Mouse (Mus musculus) embryonic stem cell, embryonic (primary cell): ENCODE measurements around the gene Hbp1.

Experiments
- CTCF ChIA-PET, 4 experiments: fragments of 300-600 bp in 2 of 4; fragments of 350-600 bp in 2 of 4; sonication (Branson Sonifier 250); formaldehyde crosslinking; loops; one replicate each; lab custom pipeline; 2022; ENCODE audit warnings: inconsistent platforms in 2 of 4; lab: Charles Lee
- POLR2A ChIA-PET, 4 experiments: fragments of 300-600 bp in 2 of 4; fragments of 350-600 bp in 2 of 4; sonication (Branson Sonifier 250); formaldehyde crosslinking; loops; one replicate each; lab custom pipeline; 2022; ENCODE audit warnings: antibody characterized with exemption in 4 of 4, inconsistent platforms in 1 of 4; lab: Charles Lee

Hbp1 gene

DNA sequence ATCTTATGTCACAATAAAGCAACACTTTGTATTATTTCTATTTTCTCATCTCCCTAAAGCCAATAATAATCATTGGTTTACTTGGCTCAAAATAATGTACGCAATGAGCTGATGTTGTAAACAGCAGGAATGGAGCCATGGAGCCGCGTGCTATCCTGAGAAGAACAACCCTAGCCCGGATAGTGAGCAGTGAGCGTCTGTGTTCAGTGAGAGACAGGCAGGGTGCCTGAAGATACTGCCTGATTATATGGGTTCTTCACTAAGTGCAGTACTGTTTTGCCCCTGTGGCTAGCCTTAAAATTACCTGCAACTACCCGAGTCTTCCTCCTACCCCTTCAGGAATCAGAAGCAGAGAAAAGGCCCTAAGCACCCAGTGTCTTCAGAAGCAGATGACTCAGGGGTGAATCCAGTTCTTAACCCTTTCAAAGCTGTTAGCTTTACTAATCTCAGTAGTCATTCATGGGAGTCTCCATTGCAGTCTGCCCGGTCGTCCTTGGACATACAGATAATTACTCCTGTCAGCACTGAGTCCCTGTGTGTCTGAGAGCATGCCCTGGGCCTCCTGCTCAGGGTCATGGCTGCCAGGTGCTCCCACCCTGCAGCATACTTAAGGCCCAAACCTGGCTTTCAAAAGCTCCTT, 55.1 kb downstream of the Hbp1 start:
- ChIA-PET CTCF (no interaction called here), POLR2A (interaction anchor here in 2 of 4 experiments (0.7 to 4.0 kb wide), 4 partner anchors 19 to 59 kb away, joined by 3 to 17 read pairs (median 5); partner anchors contain the start of gene Hbp1 (in 1 of the 2))

DNA sequence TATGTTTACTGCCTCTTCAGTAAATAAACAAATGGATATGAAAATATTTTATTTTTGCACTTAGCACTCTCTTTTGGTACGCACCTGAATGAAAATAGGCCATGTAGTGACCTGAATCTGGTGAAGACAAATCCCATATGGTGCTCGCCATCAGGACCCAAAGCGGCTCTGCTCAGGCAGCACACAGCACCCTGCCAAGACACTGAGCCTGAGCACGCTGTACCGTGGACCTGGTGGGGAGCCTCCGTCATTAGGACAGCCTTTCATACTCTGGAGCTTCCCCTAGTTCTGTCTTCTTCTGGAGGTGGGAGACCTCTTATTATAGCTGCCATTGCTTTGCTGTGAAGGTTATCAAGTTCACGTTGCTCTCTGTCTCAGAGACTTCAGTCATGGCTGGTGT, 57.6 kb downstream of the Hbp1 start:
- ChIA-PET POLR2A (interaction anchor here in 1 of 4 experiments (1.4 to 2.0 kb wide), 3 partner anchors 12 to 58 kb away, joined by 4 to 5 read pairs (median 4); partner anchors contain the start of gene Hbp1), CTCF (interaction anchor here in 1 of 4 experiments (1.4 kb wide), 1 partner anchor 34 kb away, joined by 3 read pairs; no protein-coding TSS in a partner anchor)

DNA sequence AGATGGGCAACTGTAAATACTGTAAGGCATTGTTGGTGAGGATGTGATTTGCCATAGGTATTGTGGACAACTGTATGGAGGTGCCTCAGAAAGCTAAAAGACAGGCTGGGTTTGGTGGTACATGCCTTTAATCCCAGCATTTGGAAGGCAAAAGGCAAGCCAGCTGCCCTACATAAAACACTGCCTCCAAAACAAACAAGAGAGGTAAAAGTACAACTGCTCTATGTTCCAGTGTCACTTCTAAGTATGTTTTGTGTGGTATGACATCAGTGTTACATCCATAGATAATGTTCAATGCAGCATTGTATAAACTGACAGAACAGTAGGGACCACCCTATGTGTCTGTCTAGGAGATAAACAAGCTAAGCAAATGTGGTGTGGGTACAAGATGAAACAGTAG, 58.3 kb downstream of the Hbp1 start:
- CTCF ChIA-PET = interaction anchor here in 1 of 4 experiments (1.4 kb wide), 1 partner anchor 35 kb away, joined by 3 read pairs; no protein-coding TSS in a partner anchor
- POLR2A ChIA-PET = interaction anchor here in 3 of 4 experiments (0.6 to 1.9 kb wide), 5 partner anchors 55 to 373 kb away, joined by 3 to 6 read pairs (median 4); partner anchors contain the start of gene Hbp1 (in 1 of the 3)

DNA sequence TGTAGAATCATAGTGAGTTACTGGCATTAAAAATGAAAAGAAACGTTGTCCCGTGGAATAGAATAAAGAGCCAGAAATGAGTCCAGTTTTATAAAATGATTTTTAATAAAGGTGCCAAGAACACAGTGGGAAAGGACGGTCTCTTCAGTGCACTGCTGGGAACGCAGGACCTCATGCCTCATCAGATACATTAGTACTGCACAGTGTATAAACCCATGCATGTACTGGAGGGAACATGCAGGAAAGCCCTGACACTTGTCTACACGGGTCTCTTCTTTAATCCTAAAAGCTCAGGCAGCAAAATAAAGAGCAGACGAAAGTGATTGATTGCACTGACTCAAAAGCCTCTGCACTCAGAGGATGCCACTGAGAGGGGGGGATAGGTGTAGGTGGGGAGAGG, 59.6 kb downstream of the Hbp1 start:
- ChIA-PET POLR2A (interaction anchor here in 2 of 4 experiments (0.5 to 0.6 kb wide), 2 partner anchors 25 to 284 kb away, joined by 3 read pairs; no protein-coding TSS in a partner anchor), CTCF (no interaction called here)

DNA sequence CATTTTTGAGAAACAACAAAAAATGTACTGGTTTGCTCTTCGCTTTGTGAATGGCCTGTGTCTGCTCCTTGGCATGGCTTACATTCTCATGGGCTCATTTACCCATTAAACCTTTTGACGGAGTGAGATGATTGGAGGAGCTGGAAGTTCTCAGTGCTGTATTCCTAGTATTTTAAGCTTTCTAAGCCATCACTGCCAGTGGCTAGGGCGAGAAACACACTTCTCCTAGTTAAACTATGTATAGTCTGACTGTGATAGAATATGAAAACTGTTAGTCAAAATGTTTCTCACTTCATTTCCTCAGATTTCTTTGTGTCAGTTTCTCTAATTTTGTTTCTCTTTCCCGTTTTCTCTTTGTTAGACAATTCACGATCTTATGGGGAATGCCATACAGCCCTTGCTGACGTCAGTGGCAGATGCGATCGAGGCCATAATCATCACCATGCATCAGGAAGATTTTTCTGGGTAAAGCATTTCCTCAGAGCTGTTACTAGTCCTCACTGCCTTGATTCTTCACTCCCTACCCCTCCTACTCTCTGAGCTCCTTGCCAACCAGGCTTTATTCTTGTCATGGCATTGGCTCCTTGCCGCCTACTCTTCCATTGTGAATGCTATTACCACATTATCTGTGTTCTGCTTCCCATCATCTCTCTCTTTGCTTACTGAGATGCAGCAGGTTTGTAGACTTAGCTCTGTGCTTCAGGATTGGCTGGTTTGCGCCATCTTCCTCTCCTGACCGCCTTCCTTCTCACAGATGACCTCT, 64.3 kb downstream of the Hbp1 start:
- CTCF ChIA-PET = interaction anchor here in 1 of 4 experiments (0.6 kb wide), 1 partner anchor 927 kb away, joined by 5 read pairs; no protein-coding TSS in a partner anchor
- POLR2A ChIA-PET = interaction anchor here in 3 of 4 experiments (0.6 to 1.6 kb wide), 3 partner anchors 13 to 50 kb away, joined by 3 read pairs; no protein-coding TSS in a partner anchor

DNA sequence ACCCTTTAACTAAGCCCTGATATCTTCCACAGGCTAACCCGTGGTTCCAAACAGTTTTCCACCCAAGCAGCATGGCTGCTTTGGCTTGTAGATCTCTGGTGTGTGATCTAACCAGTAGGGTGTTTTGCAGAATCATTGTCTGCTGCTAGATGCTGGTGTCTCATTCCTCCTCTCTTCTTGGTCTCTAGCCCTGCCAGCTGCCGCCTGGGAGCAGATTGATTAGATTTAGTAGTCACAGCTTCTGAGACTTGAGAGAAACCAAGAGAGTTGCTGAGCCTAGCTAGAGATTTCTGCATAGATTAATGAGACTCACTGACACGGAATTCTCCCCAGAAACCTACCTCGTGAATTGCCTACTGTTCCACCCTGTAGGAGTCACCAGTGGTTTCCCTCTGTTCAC, 65.3 kb downstream of the Hbp1 start:
- ChIA-PET POLR2A (interaction anchor here in 2 of 4 experiments (1.4 to 1.6 kb wide), 2 partner anchors 14 to 40 kb away, joined by 3 read pairs; no protein-coding TSS in a partner anchor), CTCF (no interaction called here)

DNA sequence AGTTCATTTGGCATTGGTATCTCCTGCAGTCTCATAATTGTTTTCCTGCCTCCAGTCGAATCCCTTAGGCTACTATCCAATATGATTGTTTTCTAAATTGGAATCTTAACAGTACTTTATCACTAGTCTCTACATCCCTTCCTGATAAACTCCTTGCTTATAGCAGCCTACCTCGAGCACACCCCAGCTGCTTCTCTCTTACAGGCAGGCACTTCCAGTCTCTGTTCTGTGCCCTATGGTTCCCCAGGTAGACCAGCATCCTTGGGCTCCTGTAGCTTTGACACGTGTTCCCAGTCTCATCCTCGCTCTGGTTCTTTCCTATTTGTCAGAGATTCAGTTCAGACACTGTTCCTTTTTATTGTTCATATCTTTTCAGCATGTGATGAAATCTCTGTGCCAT, 66.0 kb downstream of the Hbp1 start:
- ChIA-PET CTCF (interaction anchor here in 1 of 4 experiments (0.6 kb wide), 1 partner anchor 426 kb away, joined by 3 read pairs; no protein-coding TSS in a partner anchor), POLR2A (no interaction called here)

DNA sequence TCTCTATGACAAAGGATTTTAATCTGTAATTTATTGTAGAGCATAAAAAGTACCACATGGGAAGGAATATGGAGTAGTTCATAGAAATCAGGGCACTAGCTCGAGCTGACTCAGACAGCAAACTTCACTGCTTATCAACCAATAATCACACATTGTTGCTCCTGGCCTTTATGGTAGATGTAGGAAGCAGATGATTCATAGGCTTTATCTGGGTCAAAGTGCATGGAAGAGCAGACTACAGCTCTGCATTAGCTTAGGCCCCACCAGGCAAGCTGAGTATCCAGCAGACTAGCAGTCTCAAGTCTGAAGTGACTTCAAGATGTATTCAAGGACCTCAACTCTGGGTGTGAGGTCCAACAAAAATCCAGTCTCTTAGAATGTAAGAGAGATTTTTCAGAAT, 67.6 kb downstream of the Hbp1 start:
- CTCF ChIA-PET = no interaction called here
- POLR2A ChIA-PET = no interaction called here

DNA sequence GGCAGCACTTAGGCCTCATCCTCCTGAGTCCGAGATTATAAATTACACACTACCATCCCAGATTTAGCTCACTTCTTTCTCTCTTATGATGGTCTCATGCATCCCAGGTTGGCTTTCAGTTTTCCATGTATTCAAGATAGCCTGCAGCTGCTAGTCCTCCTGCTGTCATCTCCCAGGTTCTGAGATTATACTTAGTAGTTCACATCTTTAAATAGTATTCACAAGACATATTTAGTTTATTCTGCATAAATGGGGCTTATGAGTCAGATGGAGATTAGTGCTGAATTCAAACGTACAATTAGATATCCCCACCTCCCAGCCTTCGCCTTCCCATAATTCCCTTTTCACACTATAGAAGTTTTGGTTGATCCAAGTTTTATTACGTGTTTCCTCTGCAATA, 73.6 kb downstream of the Hbp1 start:
- POLR2A ChIA-PET = interaction anchor here in 2 of 4 experiments (0.6 to 2.0 kb wide), 4 partner anchors 9 to 46 kb away, joined by 3 to 6 read pairs (median 4); no protein-coding TSS in a partner anchor
- CTCF ChIA-PET = no interaction called here
